Mouse (Mus musculus) heart, postnatal 4 days (tissue): Measurements from ENCODE around the gene Togaram2. TPM values are rescaled to one million over a fixed set of nuclear protein-coding genes. Genes with fewer than 3 reads are reported as not detected.
"Not testable (repeated sequence)": the region's sequence is repeated elsewhere in the genome, so short reads cannot be mapped to it uniquely, and the experiment has no call there.

Experiments
- DNase-seq: peaks from one replicate; pipeline ENCODE4 v3.0.0; 2021
- total RNA-seq, 2 experiments: library from RNA; stranded (reverse); gene quantifications; 2 replicates each; pipeline ENCODE4 v1.2.3; 2021

Gene Togaram2
- 1 to 10 TPM; 2.0 to 2.6 TPM for total RNA-seq

- no peak for DNase-seq
These were observed at the start of gene Togaram2 for GRCm38 (mm10) chr17:71673092-71673491. Gene Togaram2, plus strand, starts transcription at chr17:71673261.

- no peak for DNase-seq
These were observed 41.3 kb upstream of the Togaram2 start for GRCm38 (mm10) chr17:71631806-71632205.

DNA sequence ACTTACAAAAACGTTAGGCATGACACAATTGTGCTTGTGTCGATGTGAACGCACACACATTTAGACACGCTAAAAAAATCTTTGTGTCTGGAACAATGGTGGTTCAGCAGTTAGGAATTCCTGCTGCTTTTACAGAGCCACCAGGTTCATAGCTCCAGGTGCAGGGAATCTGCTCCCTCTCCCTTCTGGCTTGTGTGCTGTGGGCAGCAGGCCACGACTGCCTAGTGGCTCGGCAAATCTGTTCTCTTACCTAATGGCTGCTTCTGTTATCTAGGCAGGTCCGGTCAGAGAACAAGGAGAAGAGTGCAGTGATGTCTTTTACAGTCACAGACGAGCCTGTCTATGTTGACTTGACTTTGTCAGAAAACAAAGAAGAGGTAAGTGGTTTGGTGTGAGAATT, 39.7 kb upstream of the Togaram2 start:
- no peak for DNase-seq

- no peak for DNase-seq
These were observed 36.3 kb upstream of the Togaram2 start for GRCm38 (mm10) chr17:71636786-71637185.

DNA sequence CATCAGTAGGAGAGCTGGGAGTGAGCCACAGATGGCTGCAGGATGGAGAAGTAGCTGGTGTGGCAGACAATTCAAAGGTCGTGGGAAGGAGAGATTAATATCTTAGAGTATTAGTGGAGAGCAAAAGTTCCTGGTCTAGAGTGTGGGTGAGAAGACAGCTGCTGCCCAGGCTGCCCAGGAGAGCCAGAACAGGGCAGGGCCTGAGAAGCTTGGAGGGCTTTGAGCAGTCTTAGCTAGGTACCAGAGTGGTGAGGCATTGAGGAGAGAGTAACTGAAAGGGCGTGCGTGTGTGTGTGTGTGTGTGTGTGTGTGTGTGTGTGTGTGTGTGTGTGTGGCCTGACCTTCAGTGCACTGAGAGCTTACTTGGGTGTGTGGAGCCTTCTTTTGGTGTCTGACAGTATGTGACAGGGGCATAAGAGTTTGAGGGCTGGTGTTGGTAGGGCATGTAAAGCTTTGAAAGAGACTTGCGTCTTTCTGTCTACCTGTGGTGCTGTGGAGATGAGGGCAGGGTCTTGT, 35.3 kb upstream of the Togaram2 start:
- no peak for DNase-seq

GRCm38 (mm10) chr17:71639056-71639455, 34.0 kb upstream of the Togaram2 start:
- not testable (repeated sequence) for DNase-seq

GRCm38 (mm10) chr17:71640421-71641085, 32.5 kb upstream of the Togaram2 start:
- no peak for DNase-seq

DNA sequence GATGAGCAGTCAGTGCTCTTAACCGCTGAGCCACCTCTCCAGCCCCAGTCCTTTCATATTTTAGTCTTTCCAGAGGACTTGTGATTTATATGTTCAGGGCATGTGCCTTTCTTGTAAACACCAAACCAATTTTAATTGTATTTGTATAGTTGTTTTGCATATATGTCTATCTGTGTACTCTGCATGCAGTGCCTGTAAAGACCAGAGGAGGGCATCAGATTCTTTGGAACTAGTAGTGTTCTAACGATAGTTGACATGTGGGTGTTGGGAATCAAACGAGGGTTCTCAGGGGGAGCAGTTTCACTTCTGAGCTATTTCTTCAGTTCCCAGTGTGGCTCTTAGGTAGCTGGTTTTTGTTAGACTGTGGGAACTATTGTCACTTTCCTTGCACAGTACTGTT, 30.9 kb upstream of the Togaram2 start:
- no peak for DNase-seq

- DNase-seq = no peak
These were observed 23.1 kb upstream of the Togaram2 start for GRCm38 (mm10) chr17:71650011-71650410.

- DNase-seq = no peak
These were observed 20.6 kb upstream of the Togaram2 start for GRCm38 (mm10) chr17:71652495-71652894.

DNA sequence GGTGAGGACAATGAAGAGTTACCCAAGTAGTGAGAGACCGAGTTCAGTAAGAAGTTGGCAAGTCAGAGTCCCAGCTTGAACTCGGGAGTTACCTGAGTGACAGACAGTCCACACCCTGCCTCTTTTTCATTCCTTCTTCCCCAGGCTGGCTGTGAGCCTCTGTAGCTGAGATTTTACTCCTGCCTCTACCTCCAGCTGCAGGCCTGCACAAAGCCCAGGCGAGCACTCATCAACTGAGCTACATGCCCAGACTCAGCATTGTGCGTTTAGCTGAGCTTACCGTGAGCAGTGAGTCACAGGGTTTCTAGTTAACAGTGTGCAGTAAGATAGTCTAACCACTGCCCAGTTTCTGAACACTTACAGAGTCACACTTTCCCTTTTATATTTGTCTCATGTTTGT, 20.1 kb upstream of the Togaram2 start:
- DNase-seq = no peak

DNA sequence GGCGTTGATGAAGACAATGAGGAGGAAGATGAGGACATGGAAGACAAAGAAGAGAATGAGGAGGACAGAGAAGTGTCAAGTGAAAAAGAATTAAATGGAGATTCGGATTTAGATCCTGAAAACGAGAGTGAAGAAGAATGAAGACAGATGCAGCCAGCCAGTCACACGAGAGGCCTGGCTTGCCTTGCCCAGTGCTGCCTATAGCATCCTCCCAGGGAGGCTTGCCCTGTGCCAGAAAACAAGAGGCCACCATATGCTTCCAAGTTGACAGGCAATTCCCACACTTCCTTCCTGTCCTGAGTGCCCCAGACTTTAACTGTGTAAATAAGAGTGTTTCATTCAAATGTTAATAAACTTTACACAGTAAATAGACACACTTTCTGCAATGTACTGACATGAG, 15.5 kb upstream of the Togaram2 start:
- DNase-seq = no peak

- DNase-seq = no peak
These were observed 14.4 kb upstream of the Togaram2 start for GRCm38 (mm10) chr17:71658666-71659065.

DNA sequence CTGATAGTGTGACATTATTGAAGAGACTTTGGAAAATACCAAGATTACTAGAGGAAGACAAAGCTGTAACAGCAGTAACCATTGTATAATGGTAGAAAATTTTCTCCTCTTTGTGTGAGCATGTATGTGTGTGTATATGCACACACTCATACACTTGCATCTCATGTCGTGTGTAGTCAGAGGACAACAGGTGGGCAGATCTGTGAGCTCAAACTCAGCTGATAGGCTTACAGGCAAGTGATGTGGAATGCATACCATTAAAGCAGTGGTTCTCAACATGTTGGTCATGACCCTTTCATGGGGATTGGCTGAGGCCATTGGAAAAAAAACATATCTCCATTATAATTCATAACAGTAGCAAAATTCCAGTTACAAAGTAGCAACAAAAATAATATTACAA, 12.7 kb upstream of the Togaram2 start:
- no peak for DNase-seq

DNA sequence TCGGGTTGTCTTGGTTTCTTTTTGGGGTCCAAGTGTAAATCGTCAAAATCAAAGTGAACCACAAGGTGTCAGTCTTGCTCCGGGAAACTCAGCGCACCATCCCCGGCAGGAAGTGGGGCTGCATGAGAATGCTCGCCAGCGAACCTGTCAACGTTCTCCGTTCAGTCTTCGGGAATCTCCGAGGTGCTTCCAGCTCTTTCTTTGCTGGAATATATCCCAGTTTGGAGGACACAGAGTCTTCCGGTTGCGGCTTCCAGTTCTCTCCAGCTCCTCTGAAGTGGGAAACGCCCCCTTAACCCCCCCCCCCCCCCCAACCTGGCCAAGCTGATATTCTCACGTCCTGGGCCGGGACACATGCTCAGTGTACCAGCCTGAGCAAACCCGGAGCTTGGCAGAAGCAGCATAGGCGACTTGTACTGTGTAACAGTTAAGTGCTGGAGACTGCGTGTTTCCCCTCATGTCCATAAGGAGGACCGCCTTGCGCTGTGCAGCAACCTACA, 10.3 kb upstream of the Togaram2 start:
- DNase-seq = peak; percentile 84

DNA sequence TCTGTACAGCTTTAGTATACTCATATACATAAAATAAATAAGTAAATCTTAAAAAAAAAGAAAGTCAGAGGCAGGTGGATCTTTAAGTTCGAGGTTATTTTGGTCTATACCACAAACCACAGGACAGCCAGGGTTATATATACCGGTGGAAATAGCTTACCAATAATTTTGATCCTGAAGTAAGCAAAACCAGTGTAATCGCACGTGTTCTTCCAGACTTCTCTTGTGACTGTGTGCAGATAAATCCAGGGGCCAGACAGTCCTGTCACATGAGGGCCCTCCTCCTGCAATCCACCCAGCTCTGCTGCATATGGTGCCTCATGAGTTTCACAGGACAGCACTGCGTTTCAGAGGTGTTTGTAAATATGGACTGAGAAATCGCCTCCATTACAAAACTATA, 9.6 kb upstream of the Togaram2 start:
- DNase-seq = no peak

DNA sequence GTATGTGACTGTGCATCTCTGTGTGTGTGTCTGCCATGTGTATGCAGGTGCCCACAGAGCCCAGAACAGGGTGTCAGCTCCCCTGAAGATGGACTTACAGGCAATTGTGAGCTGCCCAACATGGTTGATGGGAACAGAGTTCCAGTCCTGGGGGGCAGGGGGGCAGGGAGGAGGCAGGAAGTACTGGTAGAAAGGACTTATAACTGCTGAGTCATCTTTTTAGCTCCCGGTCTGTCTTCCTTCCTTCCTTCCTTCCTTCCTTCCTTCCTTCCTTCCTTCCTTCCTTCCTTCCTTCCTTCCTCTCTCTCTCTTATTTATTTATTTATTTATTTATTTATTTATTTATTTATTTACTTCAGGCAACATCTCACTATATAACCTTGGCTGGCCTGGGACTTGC, 8.9 kb upstream of the Togaram2 start:
- DNase-seq = no peak

- DNase-seq = no peak
These were observed 7.9 kb upstream of the Togaram2 start for GRCm38 (mm10) chr17:71665201-71665600.

GRCm38 (mm10) chr17:71669511-71669910, 3.5 kb upstream of the Togaram2 start:
- no peak for DNase-seq

DNA sequence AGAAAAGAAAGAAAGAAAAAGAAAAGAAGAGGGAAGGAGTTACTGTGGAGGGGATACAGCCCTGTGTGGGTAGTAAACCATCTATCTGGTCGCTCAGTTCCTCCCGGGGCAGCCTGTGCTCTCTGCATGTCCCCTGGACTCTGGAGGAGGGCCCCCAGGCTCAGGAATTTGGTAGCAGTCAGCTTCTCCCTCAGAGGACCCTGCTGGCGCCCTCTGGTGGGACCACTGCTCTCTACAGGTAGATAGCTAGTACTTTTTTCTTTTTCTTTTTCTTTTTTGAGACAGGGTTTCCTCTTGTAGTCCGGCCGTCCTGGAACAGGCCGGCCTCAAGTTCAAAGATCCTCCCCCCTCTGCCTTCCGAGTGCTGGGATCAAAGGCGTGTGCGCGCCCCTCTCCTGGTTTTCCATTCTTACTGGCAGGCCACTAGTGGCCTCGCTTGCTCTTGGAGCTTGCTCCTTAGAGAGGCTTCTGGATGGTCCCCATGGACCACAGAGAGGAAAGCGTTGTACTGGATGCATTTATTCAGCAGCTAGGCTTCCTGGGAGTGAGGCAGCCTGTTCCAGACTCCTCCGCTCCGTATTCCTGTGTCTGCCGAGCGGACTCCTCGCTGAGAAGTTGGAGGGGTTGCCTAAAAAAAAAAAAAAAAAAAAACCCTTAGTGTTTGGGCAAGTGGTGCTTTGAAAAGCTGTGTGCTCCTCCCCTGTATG, 1.1 kb upstream of the Togaram2 start:
- DNase-seq = peak; percentile 81

DNA sequence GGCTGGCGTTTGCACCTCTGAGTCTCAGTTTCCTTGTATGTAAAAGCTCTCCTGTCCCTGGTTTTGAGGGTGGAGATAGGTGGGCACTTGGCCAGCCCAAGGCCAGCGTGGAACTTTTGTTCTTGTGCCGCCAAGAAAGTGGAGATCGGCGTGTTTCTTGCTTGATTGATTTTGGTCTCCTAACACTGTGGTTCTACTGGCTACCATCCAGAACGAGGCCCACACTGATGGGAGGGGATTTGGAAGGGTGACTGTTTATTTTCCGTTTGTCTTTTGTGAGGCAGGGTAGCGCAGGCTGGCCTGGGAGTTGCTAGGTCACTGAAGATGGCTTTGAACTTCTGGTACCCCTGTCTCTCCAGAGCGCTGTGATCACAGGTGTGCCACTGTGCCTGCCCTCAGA, 875 bp downstream of the Togaram2 start:
- no peak for DNase-seq

DNA sequence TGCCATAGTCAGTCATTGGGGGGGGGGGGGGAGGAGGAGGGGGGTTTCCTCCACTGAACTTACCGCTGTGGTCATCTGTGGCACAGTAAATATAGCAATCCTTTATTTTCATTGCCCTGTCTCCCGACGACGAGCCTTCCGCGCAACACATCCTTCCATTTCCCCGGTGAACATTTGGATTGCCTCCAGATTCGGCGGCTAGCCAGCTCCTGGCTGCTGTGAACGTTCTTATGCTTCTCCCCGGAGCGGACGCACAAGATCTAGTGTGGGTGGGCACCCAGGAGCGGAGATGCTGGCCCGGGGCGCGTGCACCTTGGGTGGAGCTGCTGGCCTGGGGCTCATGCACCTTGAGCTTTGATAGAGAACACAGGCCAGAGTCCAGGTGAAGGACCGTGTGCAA, 1.8 kb downstream of the Togaram2 start:
- peak; percentile 81 for DNase-seq

DNA sequence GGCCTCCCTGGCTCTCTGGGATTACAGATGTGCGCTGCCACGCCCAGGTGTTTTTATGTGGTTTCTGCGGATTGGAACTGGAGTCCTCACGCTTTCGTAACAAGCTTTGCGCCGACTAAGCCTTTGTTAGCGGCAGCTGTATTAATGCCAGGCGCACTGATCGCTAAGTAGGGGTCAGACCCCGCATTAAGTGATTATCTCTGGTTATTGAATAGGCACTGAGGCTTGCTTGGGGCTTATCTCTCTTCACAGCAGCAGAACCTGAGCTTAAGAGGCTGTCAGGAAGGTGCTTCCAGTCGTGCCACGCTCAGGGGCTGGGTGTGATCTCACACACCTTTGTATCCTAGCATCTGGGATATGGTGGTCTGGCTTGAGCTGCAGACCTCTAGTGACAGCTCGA, 8.6 kb downstream of the Togaram2 start:
- no peak for DNase-seq

GRCm38 (mm10) chr17:71682379-71682778, 9.3 kb downstream of the Togaram2 start:
- no peak for DNase-seq
